Mouse (Mus musculus): Measurements from ENCODE around the gene Hspbap1. TPM values are rescaled to one million over a fixed set of nuclear protein-coding genes. Genes with fewer than 3 reads are reported as not detected.
A peak's percentile ranks its signal among the peaks of the same experiment; 100 is the strongest.

The Hspbap1 gene
- polyA plus RNA-seq, 1 experiment = 44.0 TPM

GRCm38 (mm10) chr16:35751841-35752240, 18.3 kb upstream of the Hspbap1 start:
- TF ChIP-seq GATA1 (IDR thresholded peaks at IDR 0.05; ENCODE audit: low read length) = no peak

DNA sequence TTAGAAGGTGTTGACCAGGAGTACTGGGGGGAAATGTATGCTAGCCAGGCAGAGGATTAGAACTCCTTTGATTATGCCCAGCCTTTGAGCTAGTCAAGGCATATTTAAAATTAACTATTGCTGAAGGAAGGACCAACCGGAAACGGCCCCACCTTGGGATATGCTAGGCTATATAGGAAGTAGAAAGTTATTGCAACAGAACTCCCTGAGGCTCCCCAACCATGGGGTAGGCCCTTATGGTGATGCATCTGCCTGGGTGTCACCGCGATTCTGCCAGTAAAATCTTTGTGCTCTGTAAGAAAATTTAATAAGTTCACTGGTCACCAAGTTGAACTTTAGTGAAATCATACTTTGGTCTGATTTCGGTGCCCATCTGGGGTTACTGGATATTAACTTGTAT, 16.2 kb upstream of the Hspbap1 start:
- TF ChIP-seq GATA1 (IDR thresholded peaks at IDR 0.05; ENCODE audit: low read length) = no peak

GRCm38 (mm10) chr16:35755502-35756334, 14.5 kb upstream of the Hspbap1 start:
- TF ChIP-seq GATA1 (IDR thresholded peaks at IDR 0.05; ENCODE audit: low read length) = no peak

- TF ChIP-seq GATA1 (IDR thresholded peaks at IDR 0.05; ENCODE audit: low read length) = peak; percentile 25
Observed at GRCm38 (mm10) chr16:35756697-35757096, 13.5 kb upstream of the Hspbap1 start.

GRCm38 (mm10) chr16:35759401-35759800, 10.8 kb upstream of the Hspbap1 start:
- TF ChIP-seq GATA1 (IDR thresholded peaks at IDR 0.05; ENCODE audit: low read length) = peak; percentile 61

GRCm38 (mm10) chr16:35763590-35764296, 6.4 kb upstream of the Hspbap1 start:
- TF ChIP-seq GATA1 (IDR thresholded peaks at IDR 0.05; ENCODE audit: low read length) = peak; percentile 46

DNA sequence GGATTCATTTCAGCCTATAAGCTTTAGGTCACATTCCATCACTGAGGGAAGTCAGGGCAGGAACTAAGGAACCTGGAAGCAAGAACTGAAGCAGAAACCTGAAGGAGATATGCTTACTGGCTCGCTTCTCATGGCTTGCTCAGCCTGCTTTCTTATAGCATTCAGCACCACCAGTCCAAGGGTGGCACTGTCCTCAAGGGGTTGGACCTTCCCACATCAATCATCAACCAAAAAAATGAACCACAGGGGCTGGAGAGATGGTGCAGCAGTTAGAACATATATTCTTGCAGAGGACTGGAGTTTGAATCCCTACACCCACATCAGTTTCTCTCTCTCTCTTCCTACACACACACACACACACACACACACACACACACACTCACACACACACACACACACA, 5.2 kb upstream of the Hspbap1 start:
- no peak for TF ChIP-seq GATA1 (IDR thresholded peaks at IDR 0.05; ENCODE audit: low read length)

DNA sequence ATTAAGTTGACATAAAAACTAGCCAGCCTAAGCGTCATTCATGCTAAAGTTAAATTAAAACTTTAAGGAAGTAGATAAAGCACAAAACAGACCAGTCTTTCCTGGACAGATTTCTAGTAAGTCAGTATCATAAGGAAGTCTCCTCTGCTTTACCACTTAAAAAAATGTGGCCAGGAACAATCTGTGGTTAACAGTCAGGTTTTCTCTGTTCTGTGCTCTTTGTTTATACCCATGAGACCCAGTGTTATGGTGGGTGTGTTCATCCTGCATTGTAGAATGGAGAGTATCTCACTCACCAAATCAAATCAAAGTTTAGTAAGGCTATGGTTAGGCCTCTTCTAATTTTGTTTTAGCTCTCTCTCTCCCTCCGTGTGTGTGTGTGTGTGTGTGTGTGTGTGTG, 4.7 kb upstream of the Hspbap1 start:
- no peak for TF ChIP-seq GATA1 (IDR thresholded peaks at IDR 0.05; ENCODE audit: low read length)

- no peak for TF ChIP-seq GATA1 (IDR thresholded peaks at IDR 0.05; ENCODE audit: low read length)
Observed at GRCm38 (mm10) chr16:35766366-35766765, 3.8 kb upstream of the Hspbap1 start.

DNA sequence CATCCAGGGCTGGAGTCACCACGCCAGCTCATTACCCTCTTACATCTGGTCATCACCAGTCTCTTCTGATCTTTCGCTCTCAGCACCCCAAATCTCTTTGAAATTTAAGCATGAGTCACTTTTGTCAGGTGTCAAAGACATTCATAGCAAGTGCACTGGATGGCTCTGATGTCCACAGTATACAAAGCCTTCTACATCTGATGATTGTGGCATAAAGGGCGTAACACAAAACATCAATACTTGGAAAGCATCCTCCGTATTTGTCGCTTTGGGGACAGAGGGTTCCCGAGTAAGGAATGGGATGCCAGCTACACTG, 1.7 kb upstream of the Hspbap1 start:
- no peak for TF ChIP-seq GATA1 (IDR thresholded peaks at IDR 0.05; ENCODE audit: low read length)

DNA sequence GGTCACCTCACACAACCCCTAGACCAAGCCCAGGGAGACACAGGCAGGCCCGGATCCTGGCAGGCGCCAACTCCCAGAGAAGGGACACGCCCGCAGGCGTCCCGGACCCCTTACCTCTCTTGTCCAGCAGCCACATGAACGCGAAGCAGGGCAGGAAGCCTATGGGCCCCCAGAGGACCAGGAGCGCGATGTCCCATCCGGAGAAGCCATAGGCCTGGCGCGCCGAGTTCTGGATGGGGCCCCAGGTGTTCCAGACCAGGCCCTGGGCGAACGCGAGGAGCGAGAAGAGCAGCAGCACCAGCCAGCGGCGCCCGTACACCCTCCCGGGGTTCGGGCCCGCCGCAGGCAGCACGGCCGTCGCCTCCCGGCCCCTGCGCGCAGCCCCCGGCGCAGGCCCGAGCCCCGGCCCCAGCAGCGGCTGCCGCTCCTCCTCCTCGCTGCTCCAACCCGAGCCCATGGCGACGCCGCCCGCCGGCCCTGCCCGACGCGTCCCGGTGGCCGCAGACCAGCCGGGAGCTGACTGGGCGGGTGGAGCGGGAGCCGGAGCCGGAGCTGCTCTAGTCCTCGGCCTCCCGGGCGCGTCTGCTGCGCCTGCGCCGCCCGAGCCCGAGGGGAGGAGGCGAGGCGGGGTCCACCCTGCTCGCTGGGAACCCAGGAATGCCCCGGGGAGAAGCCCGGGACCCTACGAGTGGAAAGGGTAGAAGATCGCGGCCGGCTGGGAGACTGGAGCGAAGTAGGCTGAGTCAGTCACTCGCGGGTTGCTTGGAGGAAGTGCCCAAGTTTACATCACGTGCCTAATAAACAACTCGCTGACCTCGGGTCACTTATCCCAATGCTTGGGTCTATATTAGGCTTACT, 1.2 kb upstream of the Hspbap1 start, which contains the start of gene Dirc2:
Dirc2 (minus strand) TSS at position 572 of the 858 bp plus-strand sequence.
- TF ChIP-seq GATA1 (IDR thresholded peaks at IDR 0.05; ENCODE audit: low read length) = no peak

GRCm38 (mm10) chr16:35771141-35771540, 966 bp downstream of the Hspbap1 start:
- TF ChIP-seq GATA1 (IDR thresholded peaks at IDR 0.05; ENCODE audit: low read length) = no peak

DNA sequence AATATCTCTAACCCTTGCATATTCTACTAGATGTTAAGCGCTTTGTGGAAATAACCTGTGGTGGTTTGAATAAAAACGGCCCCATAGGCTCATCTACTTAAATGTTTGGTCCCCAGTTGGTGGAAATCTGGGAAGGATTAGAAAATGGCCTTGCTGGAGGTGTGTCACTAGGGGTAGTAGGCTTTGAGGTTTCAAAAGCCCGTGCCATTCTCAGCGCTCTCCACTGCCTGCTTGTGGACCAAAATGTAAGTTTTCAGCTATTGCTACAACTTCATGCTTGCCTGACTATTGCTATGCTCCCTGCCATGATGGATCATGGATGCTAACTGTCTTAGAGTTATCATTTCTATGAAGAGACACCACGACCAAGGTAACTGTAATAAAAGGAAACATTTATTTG, 1.4 kb downstream of the Hspbap1 start:
- no peak for TF ChIP-seq GATA1 (IDR thresholded peaks at IDR 0.05; ENCODE audit: low read length)

GRCm38 (mm10) chr16:35772598-35772997, 2.4 kb downstream of the Hspbap1 start:
- no peak for TF ChIP-seq GATA1 (IDR thresholded peaks at IDR 0.05; ENCODE audit: low read length)

- TF ChIP-seq GATA1 (IDR thresholded peaks at IDR 0.05; ENCODE audit: low read length) = no peak
Observed at GRCm38 (mm10) chr16:35775835-35776234, 5.7 kb downstream of the Hspbap1 start.

- TF ChIP-seq GATA1 (IDR thresholded peaks at IDR 0.05; ENCODE audit: low read length) = no peak
Observed at GRCm38 (mm10) chr16:35776737-35777136, 6.6 kb downstream of the Hspbap1 start.
